Mouse (Mus musculus): ENCODE measurements at regions not wholly inside any gene's neighbourhood (a gene's known extent, or its start where the extent isn't known, plus 50 kb on each side); places are given as distances from the start of the nearest gene placed in this dataset.

DNA sequence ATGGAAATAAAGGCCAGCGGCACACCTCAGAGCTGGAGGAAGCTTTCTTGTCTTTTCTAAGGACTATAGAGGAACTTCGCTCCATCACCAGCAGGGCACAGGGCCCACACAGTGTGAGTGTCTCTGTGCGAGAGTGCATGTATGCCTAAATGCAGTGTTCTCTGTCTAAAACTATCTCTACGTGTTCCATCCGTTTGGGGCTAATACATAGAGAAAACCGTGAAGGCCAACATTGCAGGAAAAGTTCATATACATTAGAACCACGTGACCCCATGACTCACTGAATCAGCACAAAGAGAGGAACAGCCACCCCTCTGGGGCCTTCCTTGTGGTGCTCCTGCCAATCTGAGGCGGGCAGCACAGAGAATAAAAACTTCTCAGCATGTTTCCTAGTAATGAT, 431.4 kb upstream of the Mctp2 start:
- no peak for DNase-seq (ENCODE audit: low spot score)

DNA sequence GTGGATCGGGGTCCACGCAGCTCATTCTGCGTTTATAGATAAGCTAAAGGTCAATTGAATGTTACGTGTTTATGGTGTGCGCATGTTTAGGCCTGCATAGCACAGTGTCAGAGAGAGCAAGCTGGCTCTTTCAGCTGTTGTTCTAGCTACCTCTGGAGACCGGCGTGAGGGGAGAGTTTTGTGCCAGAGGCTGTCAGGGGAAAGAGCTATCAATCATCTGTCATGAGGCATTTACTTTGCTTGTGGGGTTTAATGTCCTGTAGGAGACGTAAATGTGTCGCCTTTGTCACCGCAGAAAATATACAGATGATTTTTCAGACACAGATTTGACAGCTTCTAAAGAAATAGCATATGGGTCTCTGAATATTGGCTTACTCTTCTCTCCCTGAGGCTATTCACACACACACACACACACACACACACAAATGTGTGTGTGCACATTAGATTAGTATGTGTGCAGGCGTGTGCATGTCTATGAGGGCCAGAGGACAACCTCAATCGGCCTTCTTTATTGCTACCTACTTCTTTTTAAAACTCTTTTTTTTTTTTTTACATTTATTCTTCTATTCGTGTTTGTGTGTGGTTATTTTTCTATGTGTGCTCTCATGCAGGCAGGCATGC, 432.0 kb upstream of the Mctp2 start:
- no peak for DNase-seq (ENCODE audit: low spot score)

DNA sequence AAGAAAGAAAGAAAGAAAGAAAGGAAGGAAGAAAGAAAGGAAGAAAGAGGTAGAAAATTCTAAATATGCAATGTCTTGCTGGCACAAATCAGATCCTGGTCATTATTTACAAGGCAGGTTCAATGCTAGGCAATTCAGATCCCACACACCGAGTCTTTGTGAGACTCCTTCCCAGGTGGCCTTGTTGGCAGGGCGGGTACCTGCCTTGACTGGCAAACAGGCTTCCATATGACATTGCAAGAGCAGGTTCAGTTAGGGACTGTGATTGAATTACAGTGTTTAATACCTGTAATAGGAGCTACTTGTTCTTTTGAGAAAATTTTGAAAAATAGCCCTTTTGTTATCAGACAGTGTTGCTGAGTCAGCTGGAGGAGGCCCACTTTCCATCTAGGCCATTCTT, 436.0 kb upstream of the Mctp2 start:
- DNase-seq (ENCODE audit: low spot score) = no peak

DNA sequence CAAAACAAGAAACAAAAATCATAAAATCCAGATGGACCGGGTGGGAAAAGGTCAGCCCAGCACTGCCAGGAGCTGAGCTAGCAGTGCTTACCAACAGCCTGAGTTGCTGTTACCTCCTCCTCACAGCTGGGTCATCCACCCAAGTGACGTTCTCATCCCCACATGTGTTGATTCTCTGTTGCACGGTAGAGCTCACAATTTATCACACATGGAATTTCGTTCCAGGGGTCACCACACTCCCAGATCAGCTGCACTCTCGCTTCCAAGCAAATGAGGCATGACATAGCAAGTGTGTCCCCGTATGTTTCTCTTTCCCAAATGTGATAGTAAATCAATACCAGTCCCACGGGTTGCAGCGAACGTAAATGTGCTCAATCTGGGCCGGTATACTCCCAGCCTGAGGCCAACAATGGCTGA, 445.1 kb upstream of the Mctp2 start:
- no peak for DNase-seq (ENCODE audit: low spot score)

DNA sequence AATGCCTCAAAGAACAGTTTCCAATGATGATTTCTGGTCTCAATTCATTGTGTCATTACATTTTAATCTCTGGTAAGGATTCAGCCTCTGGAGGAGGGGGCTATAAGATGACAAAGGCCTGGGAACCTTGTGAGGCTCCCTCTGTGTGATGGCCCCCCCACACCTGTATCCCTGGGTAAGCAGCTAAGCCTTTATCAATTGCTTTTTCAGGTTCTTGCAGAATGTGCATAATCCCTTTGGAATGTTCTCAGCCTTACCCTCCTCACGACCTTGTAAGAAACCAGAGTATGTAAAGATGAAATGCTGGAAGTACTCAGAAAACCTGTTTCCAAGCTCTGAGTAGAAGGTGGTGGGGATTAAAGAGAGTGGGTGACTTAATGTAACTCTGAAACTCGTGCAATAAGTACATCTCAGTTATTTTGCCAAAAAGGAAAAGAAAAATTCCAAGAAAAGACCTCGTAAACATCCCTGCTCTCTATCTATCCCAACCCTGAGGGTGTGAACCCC, 446.7 kb upstream of the Mctp2 start:
- DNase-seq (ENCODE audit: low spot score) = no peak

DNA sequence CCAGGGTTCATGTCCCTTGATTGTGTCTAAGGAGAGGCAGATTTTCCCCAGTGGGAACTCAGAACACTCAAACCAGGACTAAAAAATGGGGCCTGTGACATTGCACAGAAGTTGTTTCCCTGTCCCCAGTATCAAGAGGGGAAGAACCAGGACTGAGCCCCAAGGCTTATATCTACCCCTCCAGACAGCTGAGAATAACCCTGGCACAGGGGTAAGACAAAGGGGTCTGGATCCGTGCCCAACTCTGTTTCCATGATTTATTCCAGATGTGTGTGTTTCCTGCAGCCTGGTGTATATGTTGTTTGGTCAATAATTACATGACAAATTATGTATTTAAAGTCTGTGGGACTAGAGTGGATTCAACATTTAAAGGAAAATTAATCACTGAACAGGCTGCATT, 456.3 kb upstream of the Mctp2 start:
- DNase-seq (ENCODE audit: low spot score) = no peak

DNA sequence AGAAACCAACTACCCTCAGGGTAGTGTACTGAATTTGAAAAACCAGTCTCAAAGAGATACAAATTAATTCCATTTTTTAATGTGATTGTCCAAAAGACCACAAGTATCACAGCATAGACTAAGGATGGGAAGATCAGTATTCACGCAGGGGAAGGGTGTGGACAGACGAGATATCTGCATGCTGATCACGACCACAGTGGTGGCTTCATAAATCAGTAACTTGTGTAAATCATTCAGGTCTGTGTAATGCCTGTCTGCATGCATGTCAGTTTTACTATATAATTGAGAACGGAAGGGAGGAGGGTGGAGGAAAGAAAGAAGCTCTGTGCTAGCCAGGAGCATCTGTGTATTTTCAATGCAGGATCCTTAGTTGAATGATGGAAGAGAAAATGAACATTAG, 462.3 kb upstream of the Mctp2 start:
- DNase-seq (ENCODE audit: low spot score) = no peak

DNA sequence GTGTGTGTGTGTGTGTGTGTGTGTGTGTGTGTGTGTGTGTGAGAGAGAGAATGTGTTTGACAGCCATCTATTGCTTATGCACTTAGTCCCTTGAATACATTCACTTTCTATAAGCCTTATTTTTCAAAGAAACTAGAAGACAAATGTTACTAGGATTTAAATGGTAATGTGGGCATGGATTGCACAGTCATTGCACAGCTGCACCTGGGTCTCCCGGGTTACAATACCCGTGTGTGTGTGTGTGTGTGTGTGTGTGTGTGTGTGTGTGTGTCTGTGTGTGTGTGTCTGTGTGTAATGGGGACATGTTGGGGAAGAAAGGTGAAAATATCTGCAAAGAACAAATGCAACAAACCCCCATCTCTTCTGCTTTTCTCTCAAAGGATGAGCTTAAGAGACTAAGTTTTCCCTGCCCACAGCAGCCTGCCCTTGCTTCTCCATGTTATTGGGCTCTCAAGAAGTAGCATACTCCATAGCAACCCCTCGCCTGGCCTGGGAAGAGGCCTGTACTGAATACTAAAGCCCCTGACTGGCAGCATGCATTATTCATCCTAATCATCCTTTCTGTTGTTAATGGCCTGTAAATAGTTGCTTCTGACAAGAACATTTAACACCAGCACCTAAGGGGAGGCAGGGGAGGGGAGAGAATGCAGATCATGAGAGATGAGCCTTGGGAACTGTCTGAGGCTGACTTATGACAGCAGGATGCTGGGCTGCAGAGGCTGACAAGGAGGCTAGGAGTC, 467.8 kb upstream of the Mctp2 start:
- DNase-seq (ENCODE audit: low spot score) = no peak

DNA sequence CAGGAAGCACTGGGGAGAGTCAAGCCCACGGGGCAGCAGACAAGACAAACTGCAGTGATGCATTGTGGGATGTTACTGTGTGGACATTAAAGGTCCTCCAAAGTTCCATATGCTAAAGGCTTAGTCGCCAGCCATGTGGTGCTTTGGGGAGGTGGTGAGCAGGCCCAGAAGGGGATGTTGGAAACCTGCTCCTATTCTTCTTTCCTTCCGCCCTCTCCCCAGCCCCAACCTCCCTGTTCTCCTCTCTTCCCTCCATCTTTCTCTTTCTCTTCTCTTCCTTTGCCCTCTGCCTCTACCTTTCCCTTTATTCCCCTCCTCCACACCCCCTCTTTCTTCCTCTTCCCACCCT, 468.3 kb upstream of the Mctp2 start:
- no peak for DNase-seq (ENCODE audit: low spot score)

DNA sequence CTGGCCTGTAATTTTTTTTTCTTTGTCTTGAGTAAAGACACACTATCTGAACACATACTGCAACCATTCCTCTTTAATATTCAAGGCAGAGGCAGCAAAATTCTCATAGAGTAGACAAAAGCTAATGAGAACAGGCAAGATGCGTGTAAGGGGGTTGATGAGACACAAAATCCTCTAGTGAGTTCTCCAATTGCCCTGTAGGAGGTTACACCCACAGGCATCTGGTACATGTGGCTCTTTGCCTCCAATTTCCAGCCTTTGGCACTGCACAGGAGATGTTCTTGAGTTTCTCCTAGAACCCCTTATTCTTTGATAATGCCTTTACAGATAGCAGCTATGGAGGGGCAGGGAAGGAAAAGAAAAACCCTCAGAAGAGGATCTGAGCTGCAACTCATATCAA, 480.9 kb upstream of the Mctp2 start:
- no peak for DNase-seq (ENCODE audit: low spot score)

DNA sequence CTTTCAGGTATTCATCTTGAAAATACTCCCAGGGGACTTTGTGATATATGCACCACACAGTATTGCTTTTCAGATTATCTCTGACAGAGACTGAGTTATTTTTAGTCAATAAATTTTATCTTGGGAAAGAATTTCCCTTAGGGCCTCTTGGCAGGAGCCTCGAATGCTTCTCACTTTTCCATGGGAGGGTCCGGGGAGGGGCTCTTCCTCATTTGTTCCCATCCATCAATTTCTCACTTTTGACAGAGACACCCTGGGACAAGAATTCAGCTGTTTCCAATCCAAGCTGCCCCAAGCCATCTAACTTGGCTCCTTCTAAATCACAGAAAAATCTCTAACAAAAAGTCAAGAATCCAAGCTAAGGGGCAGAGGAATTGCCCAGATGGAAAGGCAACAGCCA, 481.9 kb upstream of the Mctp2 start:
- DNase-seq (ENCODE audit: low spot score) = no peak

DNA sequence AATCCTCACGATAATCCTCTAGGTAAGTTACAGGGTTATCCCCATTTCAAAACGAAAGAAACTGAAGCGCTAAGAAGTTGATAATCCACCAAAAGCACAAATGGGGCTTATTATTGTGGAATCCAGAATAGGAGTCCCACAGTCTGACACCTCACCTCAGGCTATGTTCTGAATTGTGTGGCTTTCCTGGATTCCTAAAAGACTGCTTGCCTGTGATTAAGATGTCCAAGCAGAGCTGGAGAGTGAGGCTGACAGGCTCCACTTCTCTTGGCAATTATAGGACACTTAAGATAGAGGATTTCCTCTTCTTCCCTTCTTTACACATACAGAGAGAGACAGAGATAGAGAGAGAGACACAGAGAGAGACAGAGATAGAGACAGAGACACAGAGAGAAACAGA, 515.7 kb upstream of the Mctp2 start:
- DNase-seq (ENCODE audit: low spot score) = no peak

DNA sequence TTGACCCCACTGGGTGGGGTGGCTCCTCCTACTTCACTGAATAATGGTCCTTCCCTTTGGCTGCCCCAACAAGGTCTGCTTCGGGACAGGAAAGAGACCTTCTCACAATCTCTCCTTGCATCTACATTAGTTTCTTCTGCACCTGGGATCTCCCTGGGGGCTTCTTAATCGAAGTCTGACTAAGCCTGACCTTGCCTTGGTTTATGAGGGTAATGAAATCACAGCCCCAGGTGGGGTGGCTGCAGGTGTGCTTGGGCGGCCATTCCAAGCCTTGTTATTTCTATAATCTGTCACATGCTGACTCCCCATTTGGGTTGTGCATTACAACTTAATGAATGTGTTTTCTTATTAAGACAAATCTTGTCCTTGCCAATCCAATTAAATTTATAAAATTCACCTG, 520.2 kb upstream of the Mctp2 start:
- DNase-seq (ENCODE audit: low spot score) = no peak

DNA sequence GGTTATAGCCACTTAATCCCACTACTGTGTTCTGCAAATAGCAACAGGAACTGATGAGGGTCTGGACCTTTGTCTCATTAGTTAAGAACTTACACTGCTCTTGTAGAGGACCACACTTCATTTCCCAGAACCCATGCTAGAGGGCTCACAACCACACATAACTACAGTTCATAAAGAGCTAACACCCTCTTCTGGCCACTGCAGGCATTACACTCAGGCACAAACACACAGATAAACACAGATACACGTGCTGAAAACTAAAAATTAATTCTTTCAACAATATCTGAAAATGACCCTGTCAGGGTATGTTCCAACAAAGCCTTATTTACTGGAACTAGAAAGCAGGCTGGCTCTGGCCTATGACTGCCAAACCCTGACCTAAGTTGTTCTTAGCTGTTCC, 529.0 kb upstream of the Mctp2 start:
- no peak for DNase-seq (ENCODE audit: low spot score)

DNA sequence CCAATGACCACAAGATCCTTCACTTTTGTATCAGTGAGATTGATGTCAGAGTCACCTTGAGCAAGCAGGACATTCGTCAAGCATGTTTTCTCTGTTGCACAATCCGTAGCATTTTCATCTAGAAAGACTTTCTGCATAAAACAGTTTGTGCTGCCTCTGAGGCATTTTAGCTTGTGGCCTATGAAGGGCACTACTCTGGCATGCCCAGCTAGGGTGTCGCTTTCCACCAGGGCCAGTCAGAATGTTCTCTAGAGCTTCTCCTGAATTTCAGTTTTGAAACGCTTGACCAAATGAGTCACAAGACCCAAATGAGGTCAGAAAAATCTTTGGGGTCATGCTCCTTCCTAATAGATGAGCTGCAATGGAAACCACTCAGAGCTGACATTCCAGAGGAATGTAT, 529.6 kb upstream of the Mctp2 start:
- no peak for DNase-seq (ENCODE audit: low spot score)

DNA sequence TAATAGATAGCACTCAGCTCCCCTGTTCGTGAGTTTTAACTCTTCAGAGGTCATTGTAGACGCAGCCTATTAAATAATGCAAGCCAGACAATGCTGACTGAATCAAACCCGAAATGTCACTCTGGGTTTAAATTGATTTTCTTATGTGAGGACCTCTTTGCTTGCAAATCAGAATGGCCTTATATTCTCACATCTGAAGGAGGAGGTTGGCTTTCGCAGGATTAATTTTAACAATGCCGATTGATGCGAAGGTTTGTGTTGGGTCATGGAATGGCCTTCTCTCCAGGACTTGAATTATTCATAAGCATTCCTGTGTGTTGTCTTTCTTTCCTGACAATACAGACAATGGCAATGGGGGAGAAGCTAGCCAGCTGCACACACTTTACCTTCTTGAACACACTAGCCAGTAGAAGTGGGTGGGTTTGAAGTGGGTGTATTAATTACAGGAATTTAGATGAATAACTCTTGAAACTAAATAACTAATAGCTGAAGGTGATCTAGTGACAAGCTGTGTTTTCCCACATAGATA, 530.1 kb upstream of the Mctp2 start:
- DNase-seq (ENCODE audit: low spot score) = no peak

DNA sequence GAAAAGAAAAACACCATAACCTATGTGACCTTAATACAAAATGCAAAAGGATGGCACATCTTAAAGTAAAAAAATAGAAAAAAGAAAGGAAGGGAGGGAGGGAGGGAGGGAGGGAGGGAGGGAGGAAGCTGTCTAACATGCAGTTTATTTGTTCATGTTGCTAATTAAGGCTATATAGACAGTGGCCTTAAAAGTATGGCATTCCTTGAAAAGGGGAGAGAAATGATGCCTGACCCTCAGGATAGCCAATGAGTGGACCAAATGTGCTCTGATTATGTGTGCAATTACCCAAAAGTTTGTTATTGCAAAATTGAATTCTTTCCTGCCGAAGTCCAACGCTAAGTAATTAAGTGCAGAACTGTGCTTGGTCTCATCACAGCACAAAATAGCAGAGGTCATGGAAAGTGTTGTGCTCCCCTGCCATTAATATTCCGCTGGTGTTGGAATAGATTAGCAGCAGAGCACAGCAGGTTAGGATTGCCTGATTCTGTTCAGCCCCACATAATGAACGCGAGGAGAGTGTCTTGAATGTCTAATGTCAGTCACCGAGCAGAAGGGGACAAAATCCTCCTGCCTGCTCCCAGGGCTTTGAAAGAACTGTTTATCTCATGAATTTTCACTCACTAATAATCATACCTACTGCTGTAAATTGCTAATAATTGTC, 531.7 kb upstream of the Mctp2 start:
- DNase-seq (ENCODE audit: low spot score) = no peak

DNA sequence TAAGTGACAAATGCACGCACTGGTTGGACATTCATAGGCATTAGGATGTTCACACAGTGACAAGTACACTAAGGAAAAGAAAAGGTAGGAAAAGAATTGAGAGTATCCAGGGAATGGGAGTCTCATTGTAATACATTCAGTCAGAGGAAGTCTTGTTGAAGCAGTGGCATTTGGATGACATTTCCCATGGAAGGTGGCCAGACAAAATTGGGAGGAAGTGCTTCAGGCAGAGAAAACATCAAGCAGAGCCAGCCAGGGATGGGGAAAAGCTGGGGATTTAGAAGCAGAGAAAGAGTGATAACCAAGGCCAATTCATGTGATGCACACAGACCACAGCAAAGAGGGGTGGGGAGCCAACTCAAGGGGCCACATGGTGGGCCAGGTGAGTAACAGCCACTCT, 524.0 kb upstream of the Rgma start:
- peak; percentile 16 for DNase-seq (ENCODE audit: low spot score)

DNA sequence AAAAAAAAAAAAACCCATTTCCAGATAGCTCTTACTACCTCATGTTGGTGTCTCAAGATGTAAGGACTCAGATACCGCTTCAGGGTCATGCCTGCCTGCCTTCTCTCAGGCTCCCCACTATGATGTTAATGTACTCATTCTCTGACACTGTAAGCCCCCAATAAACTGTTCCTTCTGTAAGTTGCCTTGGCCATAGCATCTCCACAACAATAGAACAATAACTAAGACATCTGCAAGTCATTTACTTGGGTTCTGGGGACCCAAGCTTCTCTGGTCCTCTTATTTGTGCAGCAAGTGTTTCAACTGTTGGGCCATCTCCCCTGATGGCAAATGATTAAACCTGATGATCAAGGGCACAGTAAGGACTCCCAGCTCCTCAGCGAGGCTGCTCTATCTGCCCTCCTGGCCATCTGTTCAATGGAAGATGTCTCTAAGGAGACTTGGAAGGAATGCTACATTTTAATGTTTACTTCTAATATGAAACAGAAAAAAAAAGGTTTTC, 520.8 kb upstream of the Rgma start:
- DNase-seq (ENCODE audit: low spot score) = no peak

DNA sequence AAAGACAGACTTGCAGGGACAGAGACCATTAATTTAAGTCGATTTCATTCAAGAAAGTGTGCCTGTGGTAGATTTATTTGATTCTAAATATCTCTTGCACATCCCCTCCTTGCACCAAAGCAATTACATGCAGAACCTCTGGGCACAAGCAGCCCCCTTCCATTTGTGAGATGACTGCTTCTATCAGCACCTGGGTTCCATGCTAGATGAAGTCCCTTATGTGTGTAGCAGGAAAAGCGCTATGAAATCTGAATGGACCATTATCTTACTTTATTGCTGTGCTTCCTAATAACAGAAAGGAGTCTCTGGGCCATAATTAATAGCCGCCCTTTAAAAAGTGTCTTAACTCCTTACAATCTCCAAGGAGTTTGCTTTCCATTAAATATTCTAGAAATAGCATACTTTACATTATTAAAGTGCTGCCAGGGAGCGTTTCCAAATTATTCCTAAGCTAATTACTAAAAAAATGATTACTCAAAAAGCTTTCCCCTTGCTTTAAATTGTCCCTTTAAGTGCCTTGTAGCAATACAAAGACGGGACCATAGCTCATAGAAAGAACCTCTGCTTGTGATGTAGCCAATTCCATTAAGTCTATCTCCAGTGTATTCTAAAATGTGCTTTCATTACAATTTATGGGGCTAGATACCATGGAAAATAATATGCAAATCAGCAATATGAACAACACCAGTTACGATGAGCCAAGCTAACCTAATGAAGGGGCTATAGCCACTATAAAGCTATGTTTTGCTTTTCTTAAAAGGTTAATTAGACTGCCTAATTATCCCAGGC, 508.1 kb upstream of the Rgma start:
- no peak for DNase-seq (ENCODE audit: low spot score)

DNA sequence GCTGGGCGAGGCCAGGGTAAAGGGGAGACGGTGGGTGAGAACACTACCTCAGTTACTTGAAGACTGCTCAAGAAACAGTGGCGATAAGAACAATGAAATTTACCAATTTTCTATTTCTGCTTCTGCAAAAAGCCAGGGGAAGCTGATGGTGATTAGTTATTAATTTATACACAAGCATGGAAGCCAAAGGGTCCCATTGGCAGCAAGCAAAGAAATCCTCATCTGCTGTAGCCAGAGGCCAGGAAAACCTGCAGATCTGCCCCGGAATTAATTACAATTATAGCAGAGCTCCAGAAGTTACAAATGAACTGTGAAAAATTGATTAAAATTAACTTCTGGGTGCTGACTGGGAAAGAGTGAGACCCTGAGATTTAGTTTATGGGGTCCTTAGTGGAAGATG, 506.2 kb upstream of the Rgma start:
- no peak for DNase-seq (ENCODE audit: low spot score)

DNA sequence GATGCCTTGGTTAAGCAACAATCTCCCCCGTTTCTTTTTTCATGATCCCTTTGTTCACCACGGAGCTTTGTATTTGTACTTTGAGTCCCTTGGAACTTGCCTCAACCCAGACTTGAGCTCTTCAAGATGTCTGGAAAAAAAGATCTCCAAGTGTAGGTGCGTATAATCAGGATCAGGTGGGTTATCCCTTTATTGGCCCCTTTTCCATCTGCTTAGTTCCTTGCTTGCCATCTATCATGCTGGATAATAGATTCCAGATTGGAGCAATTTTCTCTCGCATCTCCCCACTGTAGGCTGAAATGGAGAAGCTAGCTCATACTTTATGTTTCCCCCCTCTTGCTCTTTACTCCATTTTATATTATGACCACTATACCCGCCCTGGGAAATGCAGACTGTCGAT, 474.5 kb upstream of the Rgma start:
- DNase-seq (ENCODE audit: low spot score) = no peak

Measured in heart, adult 8-10 months (tissue).